Mouse (Mus musculus): ENCODE results near the gene Gm11733.

The Gm11733 gene

DNA sequence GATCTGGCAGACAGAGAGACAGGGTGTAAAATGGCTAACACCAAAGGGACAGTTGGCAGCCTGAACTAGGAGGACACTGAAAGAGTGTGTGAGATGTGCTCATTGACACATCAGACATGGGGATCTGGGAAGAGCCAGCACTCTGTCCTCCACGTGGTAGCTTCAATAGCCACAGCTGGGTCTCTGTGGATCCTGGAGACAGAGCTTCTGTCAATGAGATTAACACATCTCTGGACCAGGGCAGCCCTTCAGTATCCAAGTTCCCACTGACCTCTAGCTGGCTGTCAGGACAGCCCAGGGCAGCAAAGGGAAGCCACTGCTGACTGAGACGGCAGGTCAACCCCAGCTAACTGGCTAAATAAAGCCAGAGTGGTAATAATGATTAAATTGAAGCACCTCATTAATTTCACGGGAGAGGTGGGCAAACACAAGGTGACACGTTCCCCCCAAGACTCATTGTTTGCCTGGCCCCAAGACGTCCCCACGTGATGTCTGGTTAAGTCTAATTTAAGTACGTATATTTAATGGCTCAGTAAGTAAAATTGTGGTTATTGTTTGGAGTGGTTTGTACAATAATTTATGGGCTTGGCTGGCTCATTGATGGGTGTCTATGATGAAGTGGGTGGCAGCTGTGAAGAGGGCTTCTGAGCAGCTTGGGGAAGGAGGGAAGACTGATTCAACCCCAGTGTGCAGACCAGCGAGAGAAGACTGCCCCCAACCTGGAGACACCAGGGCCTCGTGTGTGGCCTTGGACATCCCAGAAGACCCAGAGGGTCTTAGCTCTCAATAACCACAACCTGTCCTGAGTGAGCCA is 51.5 kb downstream of the Gm11733 start:
- DNase-seq: no peak

DNA sequence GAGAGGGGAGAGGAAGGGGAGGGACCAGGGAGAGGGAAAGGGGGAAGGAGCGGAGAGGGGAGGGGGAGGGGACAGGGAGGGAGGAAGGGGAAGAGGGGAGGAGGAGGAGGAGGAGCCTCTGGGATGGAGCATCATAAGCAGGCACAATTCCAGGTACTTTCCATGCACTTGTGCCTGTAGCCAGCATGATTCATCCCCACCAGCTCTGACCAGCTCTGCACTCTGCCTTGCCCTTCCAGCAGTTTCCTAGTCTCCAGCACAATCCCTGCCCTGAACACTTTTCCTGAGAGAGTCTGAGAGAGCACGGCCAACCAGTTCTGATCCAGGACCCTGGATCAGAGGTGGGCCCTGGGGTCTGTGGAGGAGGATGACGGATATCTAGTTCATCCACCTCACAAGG is 52.4 kb downstream of the Gm11733 start:
- no peak for DNase-seq

All from spleen, adult 18-20 months (tissue).